Mouse (Mus musculus): Measurements from ENCODE around the gene Tmem231. TPM values are rescaled to one million over a fixed set of nuclear protein-coding genes. Genes with fewer than 3 reads are reported as not detected.

Tmem231 gene
- polyA plus RNA-seq, 1 experiment from 2014 or later: 15.3 TPM

DNA sequence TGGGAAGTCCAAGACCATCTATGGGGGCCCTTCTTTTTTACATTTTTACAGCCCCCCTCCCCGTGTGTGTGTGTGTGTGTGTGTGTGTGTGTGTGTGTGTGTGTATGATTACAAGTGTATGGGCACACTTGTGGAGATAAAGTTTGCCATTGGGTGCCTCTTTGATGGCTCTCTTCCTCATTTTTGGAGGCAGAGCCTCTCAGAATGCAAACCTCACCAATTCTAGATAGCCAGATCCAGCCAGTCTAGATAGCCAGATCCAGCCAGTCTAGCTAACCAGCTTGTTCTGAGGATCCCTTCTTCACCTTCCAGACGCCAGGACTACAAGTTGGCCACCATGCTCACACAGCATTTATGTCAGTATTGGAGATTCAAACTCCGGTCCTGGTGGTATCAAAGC is 62.4 kb downstream of the Tmem231 start:
- WGBS: 91% methylated on average over 3 of the region's 3 CpGs

DNA sequence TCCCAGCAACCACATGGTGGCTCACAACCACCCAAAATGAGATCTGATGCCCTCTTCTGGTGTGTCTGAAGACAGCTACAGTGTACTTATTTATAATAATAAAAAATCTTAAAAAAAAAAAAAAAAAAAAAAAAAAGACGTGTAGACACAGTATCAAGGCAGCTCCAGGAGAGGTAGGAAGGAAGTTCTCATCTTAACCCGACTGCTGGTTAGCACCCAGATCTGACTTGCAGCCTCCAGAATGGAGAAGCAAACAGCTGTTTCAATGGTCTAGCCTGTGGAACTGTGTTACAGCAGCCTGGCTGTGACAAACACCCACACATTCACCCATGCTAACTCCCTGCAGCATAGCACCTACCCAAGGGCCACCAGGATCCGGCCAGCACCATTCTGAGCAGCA is 63.3 kb downstream of the Tmem231 start:
- 95% methylated on average over 3 of the region's 3 CpGs for WGBS
- no peak for ATAC-seq (ENCODE audit: insufficient read depth, low FRiP score, low TSS enrichment)

More for the DNA sequence above, 62.4 kb downstream of the Tmem231 start:
- Histone ChIP-seq H3K4me3 (ENCODE audit: low read depth, low read length) (no peak overlapping the region), H3K9ac (ENCODE audit: low read length) (no peak overlapping the region), H3K27ac (ENCODE audit: low read depth, low read length) (no peak overlapping the region), H3K4me2 (ENCODE audit: low read depth) (no peak overlapping the region), H3K9me3 (ENCODE audit: control insufficient read depth, low read length) (no peaks in the 10 kb centered on the region), H3K27me3 (ENCODE audit: control insufficient read depth, insufficient read depth, low read length) (no peaks in the 10 kb centered on the region), H3K36me3 (ENCODE audit: control insufficient read depth, insufficient read depth, low read length) (no peaks in the 10 kb centered on the region), H3K4me1 (ENCODE audit: control insufficient read depth, insufficient read depth, low read length) (no peaks in the 10 kb centered on the region)
- ATAC-seq (ENCODE audit: insufficient read depth, low FRiP score, low TSS enrichment): no peak
- DNase-seq (ENCODE audit: low spot score): no peak

DNA sequence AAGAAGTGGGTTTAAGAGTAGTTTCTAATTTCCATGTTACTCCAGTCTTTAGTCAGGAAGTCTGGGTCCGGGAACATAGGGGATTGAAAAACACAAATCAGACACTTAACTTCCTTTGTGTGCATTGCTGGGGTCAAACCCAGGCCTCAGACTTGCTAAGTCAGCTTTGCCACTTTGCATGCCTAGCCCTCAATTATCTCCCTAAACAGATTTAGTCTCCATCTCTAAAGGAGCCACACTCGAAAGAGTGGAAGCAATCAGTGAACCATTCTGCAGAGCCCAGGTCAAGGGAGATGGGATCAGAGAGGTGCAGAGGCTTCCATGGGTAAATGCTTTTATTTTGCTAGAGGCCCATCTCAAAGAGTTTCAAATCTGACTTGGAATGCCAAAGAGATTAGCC is 65.0 kb downstream of the Tmem231 start:
- no peaks in the 10 kb centered on the region for H3K4me1 ChIP-seq (ENCODE audit: control insufficient read depth, insufficient read depth, low read length)
- no peak overlapping the region for H3K27ac ChIP-seq (ENCODE audit: low read depth, low read length)
- WGBS: 41% methylated on average over 2 of the region's 2 CpGs
- H3K9ac ChIP-seq (ENCODE audit: low read length): no peak overlapping the region
- no peak for ATAC-seq (ENCODE audit: insufficient read depth, low FRiP score, low TSS enrichment)
- H3K27me3 ChIP-seq (ENCODE audit: control insufficient read depth, insufficient read depth, low read length): no peaks in the 10 kb centered on the region
- no peaks in the 10 kb centered on the region for H3K9me3 ChIP-seq (ENCODE audit: control insufficient read depth, low read length)
- H3K4me2 ChIP-seq (ENCODE audit: low read depth): no peak overlapping the region
- no peak overlapping the region for H3K4me3 ChIP-seq (ENCODE audit: low read depth, low read length)
- DNase-seq (ENCODE audit: low spot score): no peak
- H3K36me3 ChIP-seq (ENCODE audit: control insufficient read depth, insufficient read depth, low read length): no peaks in the 10 kb centered on the region

More for the DNA sequence above, 63.3 kb downstream of the Tmem231 start:
- H3K4me1 ChIP-seq (ENCODE audit: control insufficient read depth, insufficient read depth, low read length): no peaks in the 10 kb centered on the region
- no peak overlapping the region for H3K9ac ChIP-seq (ENCODE audit: low read length)
- DNase-seq (ENCODE audit: low spot score): no peak
- no peaks in the 10 kb centered on the region for H3K36me3 ChIP-seq (ENCODE audit: control insufficient read depth, insufficient read depth, low read length)
- H3K27me3 ChIP-seq (ENCODE audit: control insufficient read depth, insufficient read depth, low read length): no peaks in the 10 kb centered on the region
- no peak overlapping the region for H3K4me3 ChIP-seq (ENCODE audit: low read depth, low read length)
- no peak overlapping the region for H3K4me2 ChIP-seq (ENCODE audit: low read depth)
- H3K9me3 ChIP-seq (ENCODE audit: control insufficient read depth, low read length): no peaks in the 10 kb centered on the region
- no peak overlapping the region for H3K27ac ChIP-seq (ENCODE audit: low read depth, low read length)

DNA sequence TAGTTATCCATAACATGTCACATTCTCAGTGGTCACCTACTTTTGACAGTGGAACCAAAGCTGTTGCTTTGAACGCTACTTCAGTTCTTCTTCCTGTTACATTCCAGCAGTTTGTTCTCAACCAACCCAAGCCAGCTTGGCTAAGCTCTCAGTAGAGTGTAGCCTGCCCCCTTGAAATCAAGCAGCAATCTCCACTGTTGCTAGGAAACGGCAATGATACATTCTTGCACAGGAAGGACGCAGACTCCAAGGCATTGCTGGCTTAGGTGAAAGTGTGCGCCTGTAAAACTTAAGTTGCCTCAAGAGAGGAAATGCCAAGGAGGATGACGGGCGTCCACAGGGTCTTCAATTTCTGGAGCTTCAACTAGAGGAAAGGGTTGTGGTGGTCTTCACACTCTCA is 67.8 kb downstream of the Tmem231 start:
- 87% methylated on average over 6 of the region's 6 CpGs for WGBS
- no peak for DNase-seq (ENCODE audit: low spot score)
- Histone ChIP-seq H3K9ac (ENCODE audit: low read length) (no peak overlapping the region), H3K4me3 (ENCODE audit: low read depth, low read length) (no peak overlapping the region), H3K36me3 (ENCODE audit: control insufficient read depth, insufficient read depth, low read length) (no peaks in the 10 kb centered on the region), H3K4me1 (ENCODE audit: control insufficient read depth, insufficient read depth, low read length) (no peaks in the 10 kb centered on the region), H3K9me3 (ENCODE audit: control insufficient read depth, low read length) (no peaks in the 10 kb centered on the region), H3K27ac (ENCODE audit: low read depth, low read length) (no peak overlapping the region), H3K27me3 (ENCODE audit: control insufficient read depth, insufficient read depth, low read length) (no peaks in the 10 kb centered on the region), H3K4me2 (ENCODE audit: low read depth) (no peak overlapping the region)
- ATAC-seq (ENCODE audit: insufficient read depth, low FRiP score, low TSS enrichment): no peak

DNA sequence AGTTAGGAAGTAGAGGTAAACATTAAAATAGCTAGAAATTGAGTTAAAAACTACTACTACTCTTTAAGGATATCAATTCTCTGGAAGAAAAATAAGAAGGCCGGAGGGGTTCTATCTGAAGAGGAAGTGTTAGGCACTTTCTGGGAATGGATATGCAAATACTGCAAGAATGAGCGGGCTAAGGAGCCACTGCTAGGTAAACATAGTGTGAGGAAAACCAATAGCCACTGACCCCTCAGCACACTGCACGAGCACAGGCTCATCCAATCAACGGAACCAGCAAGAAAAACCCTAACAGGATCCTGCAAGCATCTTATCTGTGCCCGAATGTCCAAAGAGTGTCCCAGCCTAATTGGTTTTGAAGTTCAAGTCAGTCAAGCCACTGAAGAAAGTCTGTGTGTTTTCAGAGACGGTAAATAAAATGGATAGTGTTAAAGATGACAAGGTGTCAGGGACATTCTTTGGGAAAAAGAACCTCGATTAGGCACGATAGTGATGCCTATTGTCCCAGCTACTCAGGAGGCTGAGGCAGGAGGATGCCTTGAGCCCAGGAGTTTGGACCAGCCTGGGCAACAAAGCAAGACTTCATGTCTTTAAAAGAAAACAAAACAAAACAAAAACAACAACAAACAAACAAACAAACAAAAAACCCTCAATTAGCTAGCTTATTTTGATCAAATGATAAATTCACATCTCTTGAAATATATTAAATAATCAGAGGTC is 68.4 kb downstream of the Tmem231 start:
- H3K4me3 ChIP-seq (ENCODE audit: low read depth, low read length): no peak overlapping the region
- ATAC-seq (ENCODE audit: insufficient read depth, low FRiP score, low TSS enrichment) (no peak), DNase-seq (ENCODE audit: low spot score) (no peak)
- H3K4me1 ChIP-seq (ENCODE audit: control insufficient read depth, insufficient read depth, low read length): no peaks in the 10 kb centered on the region
- no peak overlapping the region for H3K4me2 ChIP-seq (ENCODE audit: low read depth)
- no peak overlapping the region for H3K9ac ChIP-seq (ENCODE audit: low read length)
- H3K36me3 ChIP-seq (ENCODE audit: control insufficient read depth, insufficient read depth, low read length): no peaks in the 10 kb centered on the region
- H3K27me3 ChIP-seq (ENCODE audit: control insufficient read depth, insufficient read depth, low read length): no peaks in the 10 kb centered on the region
- H3K27ac ChIP-seq (ENCODE audit: low read depth, low read length): no peak overlapping the region
- 96% methylated on average over 8 of the region's 8 CpGs for WGBS
- H3K9me3 ChIP-seq (ENCODE audit: control insufficient read depth, low read length): no peaks in the 10 kb centered on the region

DNA sequence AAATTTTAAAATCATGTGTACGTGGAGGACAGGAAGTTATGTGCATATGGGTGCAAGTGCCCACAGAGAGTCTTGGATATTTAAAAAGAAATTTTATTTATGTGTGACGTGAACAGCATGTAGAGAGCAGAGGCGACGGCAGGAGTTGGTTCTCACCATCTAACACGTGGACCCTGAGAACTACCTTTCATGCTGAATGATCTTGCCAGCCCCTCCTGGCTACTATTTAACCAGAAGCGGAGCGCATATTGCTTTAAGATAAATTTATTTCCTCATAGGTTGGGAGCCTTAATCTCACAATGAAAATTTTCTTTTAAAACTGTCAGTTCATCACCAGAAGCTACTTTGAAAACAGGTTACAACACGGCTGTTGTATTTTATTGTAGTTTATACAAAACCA is 69.0 kb downstream of the Tmem231 start:
- ATAC-seq (ENCODE audit: insufficient read depth, low FRiP score, low TSS enrichment): no peak
- H3K9me3 ChIP-seq (ENCODE audit: control insufficient read depth, low read length): no peaks in the 10 kb centered on the region
- no peaks in the 10 kb centered on the region for H3K36me3 ChIP-seq (ENCODE audit: control insufficient read depth, insufficient read depth, low read length)
- DNase-seq (ENCODE audit: low spot score): no peak
- H3K4me3 ChIP-seq (ENCODE audit: low read depth, low read length): no peak overlapping the region
- 95% methylated on average over 8 of the region's 8 CpGs for WGBS
- no peak overlapping the region for H3K4me2 ChIP-seq (ENCODE audit: low read depth)
- no peaks in the 10 kb centered on the region for H3K4me1 ChIP-seq (ENCODE audit: control insufficient read depth, insufficient read depth, low read length)
- H3K27me3 ChIP-seq (ENCODE audit: control insufficient read depth, insufficient read depth, low read length): no peaks in the 10 kb centered on the region
- no peak overlapping the region for H3K27ac ChIP-seq (ENCODE audit: low read depth, low read length)
- no peak overlapping the region for H3K9ac ChIP-seq (ENCODE audit: low read length)

DNA sequence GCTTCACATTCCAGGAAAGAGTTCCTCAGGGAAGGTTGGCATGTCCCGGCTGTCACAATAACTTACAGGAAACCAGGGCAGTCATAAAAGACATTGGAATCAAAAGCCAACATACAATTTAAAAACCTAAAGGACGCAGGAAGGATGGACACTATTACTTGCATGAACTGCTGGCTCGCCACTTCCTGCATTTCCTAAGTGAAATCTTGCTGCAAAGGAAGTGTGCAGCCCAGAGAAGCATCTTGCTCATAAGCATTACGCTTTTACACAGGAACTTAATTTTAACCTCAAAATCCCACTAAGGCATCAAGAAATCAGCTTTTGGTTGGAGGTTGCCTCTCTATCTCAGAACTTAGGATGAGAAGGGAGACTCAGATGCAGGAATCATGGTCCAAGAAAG is 70.4 kb downstream of the Tmem231 start:
- DNase-seq (ENCODE audit: low spot score) (no peak), ATAC-seq (ENCODE audit: insufficient read depth, low FRiP score, low TSS enrichment) (no peak)
- H3K9ac ChIP-seq (ENCODE audit: low read length): no peak overlapping the region
- no peak overlapping the region for H3K4me3 ChIP-seq (ENCODE audit: low read depth, low read length)
- no peaks in the 10 kb centered on the region for H3K27me3 ChIP-seq (ENCODE audit: control insufficient read depth, insufficient read depth, low read length)
- H3K27ac ChIP-seq (ENCODE audit: low read depth, low read length): no peak overlapping the region
- H3K36me3 ChIP-seq (ENCODE audit: control insufficient read depth, insufficient read depth, low read length): no peaks in the 10 kb centered on the region
- WGBS: 83% methylated on average over 4 of the region's 4 CpGs
- no peaks in the 10 kb centered on the region for H3K9me3 ChIP-seq (ENCODE audit: control insufficient read depth, low read length)
- H3K4me1 ChIP-seq (ENCODE audit: control insufficient read depth, insufficient read depth, low read length): no peaks in the 10 kb centered on the region
- H3K4me2 ChIP-seq (ENCODE audit: low read depth): no peak overlapping the region

Other genes with a start within 250 kb of the Tmem231 start
- not detected in 2 replicates for gene Ctrb1, start 242.9 kb downstream of the Tmem231 start, polyA plus RNA-seq (2014; fragmentation: Nextera tagmentation; extraction: Ambion mirVana)
- gene Bcar1, start 190.1 kb downstream of the Tmem231 start, polyA plus RNA-seq (2014; fragmentation: Nextera tagmentation; extraction: Ambion mirVana): 60.3 and 62.5 TPM in 2 replicates
- 205 and 212 TPM in 2 replicates for gene Cfdp1, start 79.6 kb downstream of the Tmem231 start, polyA plus RNA-seq (2014; fragmentation: Nextera tagmentation; extraction: Ambion mirVana)
- gene Tmem170, start 57.1 kb downstream of the Tmem231 start, polyA plus RNA-seq (2014; fragmentation: Nextera tagmentation; extraction: Ambion mirVana): 6.0 and 6.6 TPM in 2 replicates
- gene Chst5, start 23.4 kb downstream of the Tmem231 start, polyA plus RNA-seq (2014; fragmentation: Nextera tagmentation; extraction: Ambion mirVana): 3.2 and 4.3 TPM in 2 replicates
- gene Gabarapl2, start 6.8 kb upstream of the Tmem231 start, polyA plus RNA-seq (2014; fragmentation: Nextera tagmentation; extraction: Ambion mirVana): 314 and 318 TPM in 2 replicates
- gene Adat1, start 58.4 kb upstream of the Tmem231 start, polyA plus RNA-seq (2014; fragmentation: Nextera tagmentation; extraction: Ambion mirVana): 8.7 and 10.1 TPM in 2 replicates
- 249 and 267 TPM in 2 replicates for gene Kars, start 77.4 kb upstream of the Tmem231 start, polyA plus RNA-seq (2014; fragmentation: Nextera tagmentation; extraction: Ambion mirVana)
- 28.7 and 35.4 TPM in 2 replicates for gene Terf2ip, start 77.5 kb upstream of the Tmem231 start, polyA plus RNA-seq (2014; fragmentation: Nextera tagmentation; extraction: Ambion mirVana)
- gene Gm6793, start 81.2 kb upstream of the Tmem231 start, polyA plus RNA-seq (2014; fragmentation: Nextera tagmentation; extraction: Ambion mirVana): 0.78 and 0.92 TPM in 2 replicates